Mouse (Mus musculus) limb, embryonic 10.5 days (tissue): ENCODE measurements around the gene Cox5a. TPM values are rescaled to one million over a fixed set of nuclear protein-coding genes. Genes with fewer than 3 reads are reported as not detected.

ENCODE experiments used
- DNase-seq: peaks from one replicate; pipeline ENCODE4 v3.0.0-alpha.2; 2017; ENCODE audit warnings: low spot score
- H3K27ac ChIP-seq: fragments of 300-500 bp; sonication (generic); 2 replicates; pipeline ENCODE4 v1.5.1; 2016; ENCODE audit warnings: mild to moderate bottlenecking
- H3K27me3 ChIP-seq: fragments of 300-500 bp; sonication (generic); 2 replicates; pipeline ENCODE4 v1.6.1; 2016; ENCODE audit warnings: low read depth, mild to moderate bottlenecking; ENCODE audit not compliant: poor library complexity, severe bottlenecking
- H3K36me3 ChIP-seq: fragments of 300-500 bp; sonication (generic); 2 replicates; pipeline ENCODE4 v1.6.1; 2016; ENCODE audit warnings: mild to moderate bottlenecking, moderate library complexity
- H3K4me1 ChIP-seq: fragments of 300-500 bp; sonication (generic); 2 replicates; pipeline ENCODE4 v1.6.1; 2016
- H3K4me3 ChIP-seq: fragments of 300-500 bp; sonication (generic); 2 replicates; pipeline ENCODE4 v1.5.1; 2016; ENCODE audit warnings: mild to moderate bottlenecking, moderate library complexity
- H3K9me3 ChIP-seq: fragments of 300-500 bp; sonication (generic); replicated peaks from 2 replicates; pipeline ENCODE4 v1.6.1; 2016; ENCODE audit warnings: mild to moderate bottlenecking
- whole genome bisulfite sequencing: fragments of 180-500 bp; shearing (Covaris S2); methylation state at CpG from one replicate; pipeline ENCODE4 v1.1.7; 2016; 5-methylcytosine and 5-hydroxymethylcytosine counted together
- polyA plus RNA-seq: library from polyadenylated mRNA; unstranded; fragments of >200 nt; fragmentation: Nextera tagmentation; extraction: Ambion mirVana; gene quantifications from 2 replicates; pipeline ENCODE4 v1.2.1, GENCODE M21; 2016

Cox5a gene
- polyA plus RNA-seq, 1 experiment from 2014 or later, result 635 TPM

- WGBS, result 3% methylated on average over 45 of the region's 45 CpGs
- H3K4me1 ChIP-seq, result peaks cover 24% of the 10 kb centered on the region
- H3K9me3 ChIP-seq, result no peaks in the 10 kb centered on the region
- H3K4me3 ChIP-seq, result peak within 1 kb of the TSS; percentile 88
- peak within 1 kb of the TSS; percentile 93 for H3K27ac ChIP-seq
- no peaks in the 10 kb centered on the region for H3K27me3 ChIP-seq
- DNase-seq, result peak; percentile 91
- peaks cover 66% of the 10 kb centered on the region for H3K36me3 ChIP-seq
These were observed 16.1 kb downstream of the Cox5a start, which contains the start of gene Fam219b for GRCm38 (mm10) chr9:57537044-57537727. Gene Fam219b (plus strand): TSS chr9:57537528.

- Histone ChIP-seq H3K36me3 (peaks cover 66% of the 10 kb centered on the region), H3K9me3 (no peaks in the 10 kb centered on the region), H3K27me3 (no peaks in the 10 kb centered on the region), H3K4me1 (peaks cover 24% of the 10 kb centered on the region), H3K27ac (peak overlapping the region; percentile 93), H3K4me3 (peak overlapping the region; percentile 88)
- 0% methylated on average over 24 of the region's 24 CpGs for WGBS
- DNase-seq, result no peak
These were observed 16.7 kb downstream of the Cox5a start for GRCm38 (mm10) chr9:57537728-57538181.

- Histone ChIP-seq H3K4me3 (no peak overlapping the region), H3K36me3 (peaks cover 66% of the 10 kb centered on the region), H3K4me1 (peaks cover 24% of the 10 kb centered on the region), H3K27me3 (no peaks in the 10 kb centered on the region), H3K9me3 (no peaks in the 10 kb centered on the region), H3K27ac (no peak overlapping the region)
- DNase-seq, result no peak
- 92% methylated on average over 2 of the region's 2 CpGs for WGBS
These were observed 18.5 kb downstream of the Cox5a start for GRCm38 (mm10) chr9:57539550-57539949.

- Histone ChIP-seq H3K36me3 (peaks cover 78% of the 10 kb centered on the region), H3K4me1 (peaks cover 24% of the 10 kb centered on the region), H3K27ac (no peak overlapping the region), H3K9me3 (no peaks in the 10 kb centered on the region), H3K27me3 (no peaks in the 10 kb centered on the region), H3K4me3 (no peak overlapping the region)
- 46% methylated on average over 1 of the region's 1 CpGs for WGBS
- no peak for DNase-seq
These were observed 20.2 kb downstream of the Cox5a start for GRCm38 (mm10) chr9:57541312-57541711.

GRCm38 (mm10) chr9:57543951-57544350, 22.9 kb downstream of the Cox5a start:
- H3K27ac ChIP-seq, result no peak overlapping the region
- H3K4me3 ChIP-seq, result no peak overlapping the region
- no peaks in the 10 kb centered on the region for H3K9me3 ChIP-seq
- 81% methylated on average over 3 of the region's 3 CpGs for WGBS
- DNase-seq, result no peak
- H3K27me3 ChIP-seq, result no peaks in the 10 kb centered on the region
- peaks cover 98% of the 10 kb centered on the region for H3K36me3 ChIP-seq
- peaks cover 3% of the 10 kb centered on the region for H3K4me1 ChIP-seq

GRCm38 (mm10) chr9:57547287-57547686, 26.2 kb downstream of the Cox5a start:
- no peak for DNase-seq
- Histone ChIP-seq H3K27ac (no peak overlapping the region), H3K27me3 (no peaks in the 10 kb centered on the region), H3K36me3 (peaks cover 84% of the 10 kb centered on the region), H3K4me3 (no peak overlapping the region), H3K4me1 (peaks cover 7% of the 10 kb centered on the region), H3K9me3 (no peaks in the 10 kb centered on the region)
- WGBS, result 90% methylated on average over 5 of the region's 5 CpGs

- Histone ChIP-seq H3K36me3 (peaks cover 78% of the 10 kb centered on the region), H3K4me1 (peaks cover 9% of the 10 kb centered on the region), H3K9me3 (no peaks in the 10 kb centered on the region), H3K27me3 (no peaks in the 10 kb centered on the region), H3K27ac (no peak overlapping the region), H3K4me3 (no peak overlapping the region)
- no peak for DNase-seq
- 89% methylated on average over 11 of the region's 11 CpGs for WGBS
These were observed 26.8 kb downstream of the Cox5a start for GRCm38 (mm10) chr9:57547869-57548268.

- Histone ChIP-seq H3K4me3 (no peak overlapping the region), H3K27me3 (no peaks in the 10 kb centered on the region), H3K4me1 (peaks cover 12% of the 10 kb centered on the region), H3K36me3 (peaks cover 65% of the 10 kb centered on the region), H3K27ac (no peak overlapping the region), H3K9me3 (no peaks in the 10 kb centered on the region)
- WGBS, result 97% methylated on average over 4 of the region's 4 CpGs
- DNase-seq, result no peak
These were observed 28.1 kb downstream of the Cox5a start for GRCm38 (mm10) chr9:57549186-57549585.

GRCm38 (mm10) chr9:57550126-57550862, 29.2 kb downstream of the Cox5a start:
- Histone ChIP-seq H3K4me1 (peaks cover 12% of the 10 kb centered on the region), H3K9me3 (no peaks in the 10 kb centered on the region), H3K27me3 (no peaks in the 10 kb centered on the region), H3K36me3 (peaks cover 54% of the 10 kb centered on the region), H3K27ac (no peak overlapping the region), H3K4me3 (no peak overlapping the region)
- no peak for DNase-seq
- 91% methylated on average over 11 of the region's 11 CpGs for WGBS

GRCm38 (mm10) chr9:57552139-57552887, 31.2 kb downstream of the Cox5a start, which contains the start of gene Mpi:
Gene Mpi (minus strand): TSS chr9:57552763.
- no peaks in the 10 kb centered on the region for H3K9me3 ChIP-seq
- peak; percentile 74 for DNase-seq
- no peaks in the 10 kb centered on the region for H3K27me3 ChIP-seq
- peaks cover 34% of the 10 kb centered on the region for H3K36me3 ChIP-seq
- peak within 1 kb of the TSS; percentile 61 for H3K4me3 ChIP-seq
- under 1% methylated on average over 28 of the region's 28 CpGs for WGBS
- H3K4me1 ChIP-seq, result peaks cover 12% of the 10 kb centered on the region
- H3K27ac ChIP-seq, result peak within 1 kb of the TSS; percentile 73

GRCm38 (mm10) chr9:57553119-57553518, 32.0 kb downstream of the Cox5a start:
- H3K9me3 ChIP-seq, result no peaks in the 10 kb centered on the region
- peaks cover 12% of the 10 kb centered on the region for H3K4me1 ChIP-seq
- no peak for DNase-seq
- H3K27ac ChIP-seq, result 0 out of 2 replicates have a peak overlapping the region, but pooled peaks have one; percentile 73
- H3K27me3 ChIP-seq, result no peaks in the 10 kb centered on the region
- H3K36me3 ChIP-seq, result peaks cover 26% of the 10 kb centered on the region
- no peak overlapping the region for H3K4me3 ChIP-seq
- 75% methylated on average over 11 of the region's 11 CpGs for WGBS

GRCm38 (mm10) chr9:57554753-57555152, 33.7 kb downstream of the Cox5a start:
- H3K36me3 ChIP-seq, result peaks cover 9% of the 10 kb centered on the region
- H3K27ac ChIP-seq, result no peak overlapping the region
- H3K9me3 ChIP-seq, result no peaks in the 10 kb centered on the region
- H3K4me3 ChIP-seq, result no peak overlapping the region
- H3K4me1 ChIP-seq, result peaks cover 12% of the 10 kb centered on the region
- H3K27me3 ChIP-seq, result no peaks in the 10 kb centered on the region
- no peak for DNase-seq
- 53% methylated on average over 3 of the region's 3 CpGs for whole genome bisulfite sequencing
